Mouse (Mus musculus): ENCODE results near the gene Rabgap1l.
A peak's percentile ranks its signal among the peaks of the same experiment; 100 is the strongest.

The Rabgap1l gene

DNA sequence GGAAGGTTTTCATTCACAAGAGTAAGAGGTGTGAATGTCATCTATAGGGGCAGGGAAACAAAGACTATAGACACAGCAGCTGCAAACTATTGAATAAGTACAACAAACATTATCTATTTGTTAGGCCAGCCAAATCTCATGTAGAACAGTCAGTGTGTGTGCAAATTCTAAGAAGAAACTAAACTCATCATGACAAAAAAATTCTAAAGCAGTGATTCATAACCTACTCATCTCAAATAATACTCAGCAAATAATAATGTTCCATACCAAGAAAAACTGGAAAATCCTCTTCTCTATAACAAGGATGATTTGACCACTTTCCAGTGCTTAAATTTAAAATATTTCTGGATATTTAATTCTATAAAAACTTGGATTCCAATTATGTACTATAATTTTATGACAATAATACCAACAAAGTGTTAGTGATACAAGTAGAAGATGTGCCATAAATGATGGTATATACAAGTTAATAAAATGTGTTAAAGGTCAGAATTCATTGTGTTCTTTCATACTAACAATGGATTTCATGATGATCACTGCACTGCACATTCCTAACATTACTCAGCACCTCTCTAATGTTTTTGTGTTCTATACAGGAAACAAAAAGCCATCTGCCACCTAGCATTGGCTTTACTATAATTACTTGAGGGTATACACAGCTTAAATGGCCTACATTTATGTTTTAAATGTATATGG, 196.6 kb downstream of the Rabgap1l start:
- DNase-seq (ENCODE audit: low read depth, low spot score) = no peak

DNA sequence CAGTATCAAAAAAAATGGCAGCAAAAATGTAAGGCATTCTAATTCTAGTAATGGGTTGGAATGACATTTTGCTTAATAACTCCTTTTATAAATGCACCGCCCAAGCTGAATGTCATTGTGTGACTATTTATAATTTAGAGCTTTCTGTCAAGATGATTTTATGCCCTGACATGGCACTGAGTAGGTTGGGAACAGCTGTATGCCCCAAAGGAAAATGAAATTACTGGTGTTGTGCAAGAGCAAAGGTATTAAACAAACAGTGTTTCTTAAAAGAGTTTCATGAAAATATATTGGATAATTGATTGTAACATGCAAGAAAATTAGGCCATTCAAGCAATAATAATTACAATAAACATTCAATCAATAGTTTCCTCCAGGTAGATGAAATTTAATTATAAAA, 198.4 kb downstream of the Rabgap1l start:
- no peak for DNase-seq (ENCODE audit: low read depth, low spot score)

DNA sequence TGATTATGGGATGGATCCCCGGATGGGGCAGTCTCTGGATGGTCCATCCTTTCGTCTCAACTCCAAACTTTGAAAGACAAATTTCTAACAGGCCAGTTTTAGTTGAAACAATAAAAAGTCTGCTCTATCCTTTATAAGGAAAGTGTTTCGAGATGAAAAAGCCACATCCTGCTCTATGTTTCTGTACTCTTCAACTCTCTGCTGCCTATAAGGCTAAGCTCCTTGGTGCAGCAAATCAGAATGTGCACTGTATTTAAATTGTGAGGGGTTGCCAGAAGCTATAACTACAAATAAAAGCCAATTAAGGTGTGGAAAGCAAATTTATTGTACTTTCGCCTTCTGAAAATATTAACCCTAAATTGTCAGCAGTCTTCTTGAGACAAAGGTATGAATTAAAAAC, 198.9 kb downstream of the Rabgap1l start:
- DNase-seq (ENCODE audit: low read depth, low spot score) = no peak

DNA sequence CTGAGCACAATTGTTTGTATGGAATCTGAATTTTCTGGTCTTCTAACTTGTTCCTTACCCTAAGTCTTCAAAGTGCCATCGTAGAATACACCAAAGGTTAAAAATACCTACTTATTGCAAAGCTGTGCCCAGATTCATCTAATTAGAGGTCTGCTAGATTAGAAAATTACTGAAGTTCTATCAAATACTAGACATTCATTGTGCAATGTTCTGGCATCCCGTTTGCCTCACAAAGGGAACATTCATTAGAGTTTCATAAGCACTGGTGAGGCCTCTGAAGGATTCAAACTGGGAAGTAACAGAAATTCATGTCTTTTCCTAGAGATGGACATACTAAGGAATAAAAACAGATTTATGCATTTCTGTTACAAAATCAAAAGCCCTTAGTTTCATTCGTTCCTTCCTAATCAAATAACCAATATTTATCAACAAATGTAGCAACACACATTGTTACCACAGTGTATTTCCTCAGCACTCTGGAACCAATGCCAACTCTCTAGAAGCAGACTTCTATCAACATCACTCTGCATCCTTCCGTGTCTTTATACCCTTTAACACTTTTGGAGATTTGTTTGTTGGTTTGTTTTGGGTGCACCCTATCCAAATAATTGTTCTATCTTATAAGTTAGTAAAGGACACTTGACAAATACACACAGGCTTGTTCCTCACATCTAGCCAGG, 204.0 kb downstream of the Rabgap1l start:
- no peak for DNase-seq (ENCODE audit: low read depth, low spot score)

DNA sequence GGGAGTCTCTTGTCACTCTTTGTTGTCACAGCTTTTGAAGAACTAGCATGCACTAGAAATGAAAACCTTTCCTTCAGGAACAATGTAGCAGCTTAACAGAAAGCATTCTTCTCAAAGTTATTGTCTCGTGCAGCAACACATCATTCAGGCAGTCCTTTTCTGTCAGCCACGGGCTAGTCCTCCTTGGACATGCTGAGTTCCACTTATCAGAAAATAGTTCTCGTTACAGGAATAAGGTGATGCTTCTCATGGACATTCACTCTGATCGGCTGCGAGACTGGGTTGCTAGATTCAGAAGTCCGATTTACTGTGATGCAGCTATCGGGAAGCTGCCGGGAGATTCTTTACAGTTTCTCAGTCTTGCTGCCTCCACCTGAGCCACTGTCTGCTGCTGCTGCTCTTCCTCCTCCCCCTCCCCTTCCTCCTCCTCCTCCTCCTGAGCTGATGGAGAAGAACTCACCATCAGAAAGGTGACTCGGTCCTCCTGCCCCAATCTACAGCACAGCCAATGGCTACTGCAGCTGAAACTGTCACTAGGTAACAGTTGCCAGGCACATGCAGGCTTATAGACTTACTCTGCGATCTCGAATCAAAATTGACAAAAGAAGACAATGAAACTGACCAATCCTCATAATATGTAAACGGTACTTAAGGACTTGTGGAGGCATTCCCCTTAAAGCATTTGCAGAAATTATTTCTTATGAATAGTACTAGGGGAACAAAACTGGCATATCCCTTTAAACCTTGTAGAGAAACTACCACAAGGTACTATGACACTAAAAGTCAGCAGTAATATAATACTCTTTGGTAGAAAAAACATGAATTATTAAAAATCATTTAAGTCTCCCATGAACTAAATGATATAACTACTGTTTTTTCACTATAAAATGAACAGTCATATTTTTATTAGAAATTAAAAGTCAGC, 213.4 kb downstream of the Rabgap1l start:
- no peak for DNase-seq (ENCODE audit: low read depth, low spot score)

DNA sequence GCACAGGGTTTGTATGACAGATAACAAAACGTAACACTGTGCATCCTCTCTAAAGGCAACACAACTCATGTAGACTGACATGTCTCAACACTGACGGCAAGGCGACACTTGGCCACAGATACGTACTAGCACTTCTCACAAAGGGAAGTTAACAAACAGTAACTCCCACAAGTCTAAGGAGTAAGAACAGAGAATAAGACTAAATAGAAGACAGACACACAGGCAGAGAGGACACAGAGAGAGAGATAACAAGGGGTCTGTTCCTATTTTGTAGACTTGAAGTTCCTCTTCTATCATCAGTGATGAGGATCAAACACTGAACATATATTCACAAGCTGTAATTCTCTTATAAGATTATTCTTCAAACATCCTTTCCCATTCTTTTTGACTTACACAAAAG, 216.9 kb downstream of the Rabgap1l start:
- DNase-seq (ENCODE audit: low read depth, low spot score) = no peak

DNA sequence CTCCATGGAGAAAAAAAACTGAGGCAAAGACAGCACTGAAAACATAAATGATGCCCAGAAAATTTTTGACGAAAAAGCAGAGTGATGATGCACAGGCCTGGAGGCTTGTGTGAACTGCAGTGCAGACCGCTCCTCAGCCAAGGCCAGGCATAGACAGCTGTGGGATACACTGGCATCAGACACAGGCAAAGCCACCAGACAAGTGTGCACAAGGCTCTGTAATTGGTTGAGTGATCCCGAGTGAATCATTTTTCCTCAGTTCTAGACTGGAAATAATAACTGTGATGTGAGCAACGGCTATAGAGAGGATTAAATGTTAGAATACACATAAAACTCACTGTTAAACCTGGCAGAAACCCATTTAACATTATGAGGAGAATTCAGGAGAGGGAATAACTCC, 219.0 kb downstream of the Rabgap1l start:
- no peak for DNase-seq (ENCODE audit: low read depth, low spot score)

DNA sequence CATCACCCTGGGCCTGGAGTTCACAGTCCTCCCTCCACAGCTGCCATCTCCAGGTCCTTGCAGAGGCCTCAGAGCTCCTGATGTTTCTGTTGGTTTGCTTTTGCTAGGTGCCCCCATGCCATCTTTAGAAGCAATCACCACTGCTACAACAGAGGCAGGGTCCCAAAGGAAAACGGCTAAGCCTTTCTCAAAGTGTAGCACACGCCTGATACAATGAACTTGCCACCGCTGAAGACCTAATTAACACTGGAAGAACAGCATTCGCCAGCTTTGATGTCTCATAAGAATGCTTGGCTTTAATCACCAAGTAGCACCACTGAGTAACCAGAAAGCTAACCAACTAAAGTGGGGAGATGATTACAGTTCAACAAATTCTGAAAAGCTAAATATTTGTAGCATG, 226.6 kb downstream of the Rabgap1l start:
- DNase-seq (ENCODE audit: low read depth, low spot score) = no peak

DNA sequence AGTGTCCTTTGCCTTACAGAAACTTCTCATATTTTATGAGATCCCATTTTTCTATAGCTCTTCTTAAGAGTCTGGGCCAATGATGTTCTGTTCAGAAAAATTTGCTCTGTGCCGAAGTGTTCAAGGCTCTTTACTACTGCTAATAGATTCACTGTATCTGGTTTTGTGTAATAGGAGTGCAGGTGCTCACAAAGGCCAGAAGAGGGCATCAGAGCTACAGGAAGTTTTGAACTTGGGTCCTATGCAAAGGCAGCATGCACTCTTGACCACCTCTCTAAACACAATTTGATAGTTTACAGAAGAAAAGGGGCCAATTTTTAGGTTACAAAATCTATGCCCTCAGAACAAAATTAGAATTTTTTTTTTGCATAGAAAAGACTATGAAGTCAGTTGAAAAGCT, 231.6 kb downstream of the Rabgap1l start:
- DNase-seq (ENCODE audit: low read depth, low spot score) = peak; percentile 11

DNA sequence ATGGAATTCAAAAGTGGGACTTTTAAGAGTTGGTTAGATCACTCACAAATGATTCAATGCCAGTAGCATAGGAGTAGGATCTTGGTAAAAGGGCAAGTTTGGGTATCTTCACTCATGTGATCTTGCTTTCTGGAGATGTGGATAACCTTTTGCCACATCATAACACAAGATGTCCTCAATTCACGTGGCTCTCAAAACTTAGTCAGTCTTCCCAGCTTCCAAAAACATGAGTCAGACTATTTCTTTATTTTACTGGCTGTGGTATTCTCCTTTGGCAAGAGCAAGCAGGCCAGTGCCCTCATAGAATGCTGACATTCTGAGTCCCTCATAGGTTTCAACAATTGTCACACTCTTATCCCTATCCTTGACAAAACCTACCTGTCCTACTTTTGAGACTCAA, 242.4 kb downstream of the Rabgap1l start:
- no peak for DNase-seq (ENCODE audit: low read depth, low spot score)

DNA sequence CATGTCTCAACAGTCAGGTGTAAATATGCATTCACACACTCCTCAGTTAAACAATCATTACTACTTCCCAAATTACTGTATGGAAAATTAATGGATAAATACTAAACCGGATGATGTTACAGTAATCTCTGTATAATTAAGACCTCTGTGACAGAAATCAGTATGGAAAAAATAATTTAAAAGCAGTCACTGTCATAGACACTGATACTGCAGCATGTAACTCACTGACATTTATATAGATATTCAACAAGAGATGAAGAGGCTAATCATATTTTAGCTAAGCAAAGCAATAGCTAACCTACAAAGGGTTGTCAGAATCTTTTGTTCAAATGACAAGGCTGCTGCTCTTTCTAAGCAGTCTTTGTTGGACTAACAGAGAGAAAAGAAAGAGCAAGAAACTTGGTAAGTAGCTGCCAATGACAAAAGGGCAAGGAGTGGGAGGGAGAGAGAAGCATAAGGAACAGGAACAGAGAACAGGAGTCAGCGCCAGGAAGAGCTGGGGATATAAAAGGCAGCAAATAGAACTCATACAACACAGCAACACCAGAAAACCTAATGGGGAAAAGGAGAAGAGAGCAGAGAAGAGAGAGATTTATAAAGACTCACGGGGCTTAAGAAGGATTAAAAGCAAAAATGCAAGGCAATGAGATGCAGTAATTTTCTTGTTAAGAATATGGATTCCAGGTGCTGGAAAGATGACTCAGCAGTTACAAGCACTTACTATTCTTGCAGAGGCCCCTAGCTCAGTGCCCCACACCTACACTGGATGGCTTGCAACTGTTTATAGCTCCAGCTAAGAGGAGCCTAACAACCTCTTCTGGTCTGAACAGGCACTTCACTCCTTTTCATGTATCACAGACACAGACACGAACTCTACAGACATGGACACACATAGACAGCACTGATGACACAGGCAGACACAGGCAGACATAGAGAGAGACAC, 244.8 kb downstream of the Rabgap1l start:
- peak; percentile 13 for DNase-seq (ENCODE audit: low read depth, low spot score)

DNA sequence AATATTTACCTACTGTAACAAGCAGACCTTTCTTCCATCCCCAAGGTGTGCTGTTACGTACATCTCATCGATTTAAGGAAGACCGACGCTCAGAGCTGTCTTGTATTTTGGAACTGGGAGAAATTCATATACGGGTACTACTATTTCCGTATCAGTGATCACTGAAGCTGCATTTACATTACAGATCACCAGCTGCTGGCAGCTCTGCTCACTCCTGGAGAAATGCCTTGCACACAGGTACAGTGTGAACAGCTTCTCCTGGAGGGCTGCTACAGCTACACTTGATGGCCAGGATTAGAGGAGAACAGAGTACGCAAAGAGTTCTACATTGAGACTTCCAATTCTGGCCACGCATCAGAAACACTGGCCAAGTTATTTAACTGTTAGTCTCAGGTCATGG, 257.4 kb downstream of the Rabgap1l start:
- DNase-seq (ENCODE audit: low read depth, low spot score) = no peak

DNA sequence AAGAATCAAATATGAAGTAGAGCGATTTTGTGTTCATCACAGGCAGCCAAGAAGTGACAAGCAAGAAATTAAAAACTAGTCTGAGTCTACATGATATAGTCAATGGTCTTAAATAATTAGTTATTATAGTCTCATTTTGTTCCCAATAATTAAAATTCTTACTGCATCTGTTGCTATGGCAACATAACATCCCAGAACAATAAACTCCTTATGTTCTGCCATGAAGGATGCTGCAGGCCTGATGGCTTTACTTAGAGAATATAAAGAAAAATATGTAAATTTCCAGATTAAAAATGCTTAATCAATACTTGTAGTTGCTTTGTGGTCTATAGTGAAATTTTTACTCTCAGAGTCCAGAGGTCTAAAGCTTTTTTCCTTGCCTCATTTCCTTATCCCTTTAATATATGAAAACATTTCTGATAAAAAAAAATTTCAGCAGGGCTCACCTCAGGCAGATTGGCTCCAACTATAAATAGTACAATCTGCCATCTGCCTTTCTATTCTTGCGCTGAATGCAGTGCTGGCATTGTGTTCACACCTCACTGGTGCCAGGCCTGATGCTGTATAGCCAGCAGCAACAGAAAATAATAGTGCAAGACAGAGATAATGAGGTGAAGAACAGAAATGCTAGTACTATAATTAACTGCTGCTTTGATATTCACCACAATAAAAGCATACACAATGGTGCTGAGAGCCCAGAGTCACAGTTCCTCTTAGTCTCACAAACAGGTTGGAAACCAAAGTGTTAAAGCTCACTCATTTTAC, 258.3 kb downstream of the Rabgap1l start:
- DNase-seq (ENCODE audit: low read depth, low spot score) = no peak

DNA sequence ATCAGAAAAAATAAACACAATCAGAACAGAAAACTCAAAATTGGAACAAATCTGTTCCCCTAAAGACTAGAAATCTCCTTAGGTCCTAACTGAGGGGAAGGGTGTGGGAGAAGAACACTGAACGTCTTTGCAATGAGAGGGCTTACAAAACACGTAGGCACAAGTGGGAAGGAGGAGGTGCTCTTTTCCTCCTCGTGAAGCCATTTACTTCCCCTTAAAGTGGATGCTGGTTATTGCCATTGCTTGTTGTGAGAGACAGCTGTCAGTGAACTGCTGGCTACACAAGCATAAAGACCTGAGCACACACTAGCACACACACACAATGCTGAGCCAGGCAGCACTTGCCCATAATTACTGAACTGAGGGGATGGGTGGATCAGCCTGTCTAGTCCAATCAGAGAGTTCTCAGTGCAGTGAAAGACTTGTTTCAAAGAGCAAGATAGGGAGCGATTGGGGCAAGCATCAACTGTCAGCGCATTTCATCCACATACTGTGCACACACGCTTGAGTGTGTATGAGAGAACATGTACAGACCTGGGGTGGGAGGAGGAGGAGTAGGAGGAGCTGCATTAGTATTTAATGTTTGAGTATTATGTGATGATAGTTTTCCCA, 259.7 kb downstream of the Rabgap1l start:
- no peak for DNase-seq (ENCODE audit: low read depth, low spot score)

DNA sequence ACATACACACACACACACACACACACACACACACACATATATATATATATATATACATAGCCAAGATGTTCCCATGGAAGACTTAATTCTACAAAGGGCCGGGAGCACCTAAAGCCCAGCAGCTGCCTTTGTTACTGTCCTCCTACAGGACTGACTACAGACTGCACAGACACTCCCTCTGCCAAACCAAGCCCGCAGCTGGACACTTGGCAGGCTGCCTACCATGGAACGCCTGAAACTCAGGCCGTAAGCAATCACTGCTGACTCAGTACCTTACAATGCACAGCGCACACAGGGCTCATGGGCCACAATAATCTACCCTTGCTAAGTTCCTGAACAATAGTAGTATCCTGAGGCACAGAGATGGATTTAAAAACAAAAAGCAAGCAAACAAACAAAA, 261.6 kb downstream of the Rabgap1l start:
- DNase-seq (ENCODE audit: low read depth, low spot score) = no peak

DNA sequence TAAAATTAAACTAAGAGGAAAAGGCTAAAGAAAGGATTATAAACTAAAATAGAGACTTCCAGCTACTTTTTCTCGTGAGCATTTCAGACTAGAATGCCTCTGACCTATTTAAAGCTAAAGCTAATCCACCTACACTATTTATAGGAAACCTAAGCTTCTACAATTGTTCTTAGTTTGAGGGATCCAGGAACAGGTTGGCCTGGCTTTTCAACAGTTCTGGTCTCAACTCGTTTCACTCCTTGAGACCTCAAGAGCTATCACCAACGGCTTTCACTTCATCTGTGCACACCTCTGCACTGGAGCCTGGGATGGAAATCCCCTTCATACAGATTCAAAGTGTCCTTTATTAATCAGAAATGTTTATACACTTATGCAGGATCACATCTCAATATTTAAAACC, 271.1 kb downstream of the Rabgap1l start:
- no peak for DNase-seq (ENCODE audit: low read depth, low spot score)

DNA sequence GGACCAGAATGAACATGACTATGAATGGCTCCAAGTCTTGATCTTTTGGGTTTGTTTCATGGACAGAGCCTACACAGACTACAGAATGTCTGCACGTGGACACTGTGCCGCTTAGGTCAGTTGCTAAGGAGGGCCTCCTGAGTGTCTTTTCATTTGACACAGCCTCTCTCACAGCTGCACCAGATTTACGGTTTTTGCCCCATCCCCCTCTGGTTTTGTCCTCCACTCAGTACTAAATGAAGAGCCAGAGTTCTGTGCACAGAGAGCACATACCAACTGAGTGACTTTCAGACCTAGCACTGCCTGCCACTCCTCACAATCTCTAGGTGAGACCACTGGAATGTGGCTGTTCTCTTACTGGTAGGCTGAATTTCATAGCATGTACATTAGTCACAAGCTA, 272.3 kb downstream of the Rabgap1l start:
- DNase-seq (ENCODE audit: low read depth, low spot score) = no peak

DNA sequence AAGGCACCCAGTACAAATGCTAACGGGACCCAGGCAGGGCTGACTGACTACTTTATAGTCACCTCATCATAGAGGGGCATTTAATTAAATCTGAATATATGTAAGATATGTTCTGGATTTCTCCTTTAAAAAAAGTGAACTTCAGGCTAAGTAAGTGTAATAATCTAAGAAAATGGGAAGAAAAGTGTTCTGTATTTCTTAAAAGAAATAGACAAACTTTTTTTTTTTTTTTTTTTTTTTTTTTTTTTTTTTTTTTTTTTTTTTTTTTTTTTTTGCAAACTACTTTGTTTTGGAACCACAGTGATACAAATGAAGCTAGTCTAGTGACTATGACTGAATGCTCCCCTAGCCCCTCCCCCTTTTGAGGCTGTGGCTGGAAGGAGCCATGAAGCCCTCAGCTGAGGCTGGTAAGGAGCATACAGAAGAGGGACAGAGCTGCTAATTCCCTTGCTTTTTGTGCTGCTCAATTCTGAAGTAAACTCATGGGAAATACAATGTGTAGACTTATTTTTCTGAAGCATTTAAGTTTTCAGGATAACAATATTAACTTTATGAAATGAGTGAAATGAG, 273.0 kb downstream of the Rabgap1l start:
- no peak for DNase-seq (ENCODE audit: low read depth, low spot score)

DNA sequence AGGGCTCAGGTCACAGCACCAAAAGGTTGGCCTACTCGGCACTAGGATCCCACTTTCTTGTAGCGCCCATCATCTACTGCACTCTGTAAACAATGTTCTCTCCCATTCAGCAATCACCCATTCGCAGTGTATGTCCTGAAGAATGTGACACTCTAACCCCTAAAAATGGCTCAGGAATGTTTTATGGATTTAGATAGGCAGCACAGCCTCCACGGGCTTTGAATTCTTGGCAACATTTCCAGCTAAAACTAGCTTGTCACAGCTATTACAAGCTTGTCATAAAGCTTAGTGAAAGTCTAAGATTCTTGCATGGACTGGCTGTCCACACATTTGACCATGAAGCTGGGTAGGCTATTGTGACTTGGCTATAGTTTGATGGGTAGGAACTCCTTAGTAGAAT, 274.5 kb downstream of the Rabgap1l start:
- no peak for DNase-seq (ENCODE audit: low read depth, low spot score)

DNA sequence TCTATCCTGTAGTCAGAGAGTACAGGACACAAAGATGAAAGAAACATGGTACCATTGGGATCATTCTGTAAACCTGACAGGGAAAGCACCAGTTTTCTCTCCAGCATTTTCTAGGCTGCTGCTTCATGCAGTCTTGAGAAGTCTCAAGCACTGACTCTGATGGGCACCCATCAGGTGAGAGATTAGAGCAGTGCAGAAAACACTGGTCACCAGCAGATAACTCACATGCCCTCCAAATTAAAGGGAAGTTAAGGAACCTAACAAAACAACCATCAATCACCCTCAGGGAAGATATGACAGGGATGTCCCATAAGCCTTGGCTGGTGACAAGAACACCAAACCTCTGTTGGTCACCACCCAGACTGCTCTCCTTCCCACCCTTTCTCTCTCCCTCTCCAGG, 285.2 kb downstream of the Rabgap1l start:
- DNase-seq (ENCODE audit: low read depth, low spot score) = no peak

All from c-Kit-negative CD71-positive TER-119-positive erythroid progenitor cells, embryonic 14.5 days (primary cell).